ENCODE assay signal across 8 mouse cellular contexts in the genomic region with DNA sequence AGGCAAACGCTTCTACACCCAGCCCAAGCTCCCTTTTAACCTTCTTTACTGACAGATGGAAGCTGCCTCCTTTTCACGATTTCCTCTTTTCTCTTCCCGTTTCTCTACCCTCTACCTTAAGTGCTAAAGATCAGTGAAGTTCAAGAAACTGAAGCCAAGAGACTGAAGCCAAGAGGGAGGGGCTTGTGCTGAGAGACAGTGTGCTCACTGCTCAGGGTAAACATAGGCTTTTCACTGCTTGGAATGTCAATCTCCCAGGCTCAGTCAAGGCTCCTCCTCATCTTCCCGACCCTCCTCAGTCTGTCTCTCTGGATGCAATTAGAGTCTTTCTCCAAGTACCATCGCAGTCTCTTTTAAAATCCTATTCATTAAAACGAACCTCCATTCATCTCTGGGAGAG. TPM values are rescaled to one million over a fixed set of nuclear protein-coding genes. Genes with fewer than 3 reads are reported as not detected.
A peak's percentile ranks its signal among the peaks of the same experiment; 100 is the strongest.
DNase-seq lines count a peak whose midpoint lies in the region; ATAC-seq and TF ChIP-seq lines count a peak whose summit lies in the region.

No protein-coding gene starts in this region.

- no peak overlapping the region for H3K9ac ChIP-seq in lung, postnatal 0 days (replicated peaks; ENCODE audit: low read depth)
- H3K9ac ChIP-seq in forebrain, postnatal 0 days, result no peak overlapping the region
- H3K9ac ChIP-seq in liver, embryonic 15.5 days, result no peak overlapping the region
- no peak overlapping the region for H3K9ac ChIP-seq in stomach, postnatal 0 days (ENCODE audit: low read length)

- no peak overlapping the region for H3K4me3 ChIP-seq in lung, postnatal 0 days (ENCODE audit: low read depth, low read length)
- no peak overlapping the region for H3K4me3 ChIP-seq in forebrain, postnatal 0 days (ENCODE audit: low read depth, low read length)
- no peak overlapping the region for H3K4me3 ChIP-seq in liver, embryonic 15.5 days (replicated peaks)
- no peak overlapping the region for H3K4me3 ChIP-seq in stomach, postnatal 0 days (ENCODE audit: low read depth, low read length)

- H3K27me3 ChIP-seq in lung, postnatal 0 days (replicated peaks; ENCODE audit: insufficient read depth, low read length), result no peaks in the 10 kb centered on the region
- H3K27me3 ChIP-seq in forebrain, postnatal 0 days (ENCODE audit: insufficient read depth, low read length), result no peaks in the 10 kb centered on the region
- no peaks in the 10 kb centered on the region for H3K27me3 ChIP-seq in liver, embryonic 15.5 days
- no peaks in the 10 kb centered on the region for H3K27me3 ChIP-seq in stomach, postnatal 0 days (ENCODE audit: control insufficient read depth, insufficient read depth, low read length)

- no peaks in the 10 kb centered on the region for H3K9me3 ChIP-seq in lung, postnatal 0 days (ENCODE audit: low read length)
- no peaks in the 10 kb centered on the region for H3K9me3 ChIP-seq in forebrain, postnatal 0 days (ENCODE audit: low read length)
- no peaks in the 10 kb centered on the region for H3K9me3 ChIP-seq in liver, embryonic 15.5 days (replicated peaks)
- H3K9me3 ChIP-seq in stomach, postnatal 0 days (ENCODE audit: control insufficient read depth, low read length), result no peaks in the 10 kb centered on the region

- H3K4me2 ChIP-seq in lung, postnatal 0 days (replicated peaks; ENCODE audit: low read depth, low read length), result peak overlapping the region; percentile 38
- H3K4me2 ChIP-seq in forebrain, postnatal 0 days (ENCODE audit: low read depth), result peak overlapping the region; percentile 30; the same call in 1 of the 2 replicates
- peak overlapping the region; percentile 40 for H3K4me2 ChIP-seq in liver, embryonic 15.5 days
- peak overlapping the region; percentile 35 for H3K4me2 ChIP-seq in stomach, postnatal 0 days (replicated peaks; ENCODE audit: low read depth)

- H3K36me3 ChIP-seq in lung, postnatal 0 days (ENCODE audit: insufficient read depth, low read length), result no peaks in the 10 kb centered on the region
- no peaks in the 10 kb centered on the region for H3K36me3 ChIP-seq in forebrain, postnatal 0 days (ENCODE audit: insufficient read depth)
- H3K36me3 ChIP-seq in liver, embryonic 15.5 days (replicated peaks), result no peaks in the 10 kb centered on the region
- H3K36me3 ChIP-seq in stomach, postnatal 0 days (ENCODE audit: control insufficient read depth, insufficient read depth, low read length), result no peaks in the 10 kb centered on the region

- TF ChIP-seq CTCF in lung, postnatal 0 days (IDR thresholded peaks at IDR 0.05), result no peak
- no peak for TF ChIP-seq CTCF in forebrain, postnatal 0 days (IDR thresholded peaks at IDR 0.05; ENCODE audit: low read depth)
- no peak for TF ChIP-seq CTCF in stomach, postnatal 0 days (IDR thresholded peaks at IDR 0.05; ENCODE audit: low read depth)

- peak; percentile 33; the same call in 1 of the 2 replicates for ATAC-seq in lung, postnatal 0 days
- no peak for ATAC-seq in forebrain, postnatal 0 days
- no peak for ATAC-seq in liver, embryonic 15.5 days (ENCODE audit: insufficient read depth)
- no peak for ATAC-seq in stomach, postnatal 0 days (ENCODE audit: low FRiP score, low TSS enrichment)
- ATAC-seq in erythroid progenitor cell, adult 5-6 weeks (replicated peaks; ENCODE audit: low FRiP score, poor library complexity, severe bottlenecking), result no peak

- H3K4me1 ChIP-seq in lung, postnatal 0 days (ENCODE audit: insufficient read depth, low read depth, low read length), result no peaks in the 10 kb centered on the region
- H3K4me1 ChIP-seq in forebrain, postnatal 0 days (ENCODE audit: insufficient read depth), result no peaks in the 10 kb centered on the region
- H3K4me1 ChIP-seq in liver, embryonic 15.5 days (replicated peaks), result 0 out of 2 replicates have a peak, but pooled peaks cover 2% of the 10 kb centered on the region
- H3K4me1 ChIP-seq in stomach, postnatal 0 days (replicated peaks; ENCODE audit: control insufficient read depth, insufficient read depth), result no peaks in the 10 kb centered on the region

- TF ChIP-seq EP300 in lung, postnatal 0 days (IDR thresholded peaks at IDR 0.05), result no peak
- TF ChIP-seq EP300 in stomach, postnatal 0 days (optimal IDR thresholded peaks at IDR 0.05), result no peak

- H3K27ac ChIP-seq in lung, postnatal 0 days (ENCODE audit: low read length), result no peak overlapping the region
- H3K27ac ChIP-seq in forebrain, postnatal 0 days (ENCODE audit: low read depth, low read length), result no peak overlapping the region
- H3K27ac ChIP-seq in liver, embryonic 15.5 days (replicated peaks), result no peak overlapping the region
- H3K27ac ChIP-seq in stomach, postnatal 0 days (replicated peaks), result no peak overlapping the region

- peak; percentile 24 for DNase-seq in lung, postnatal 0 days (ENCODE audit: low spot score)
- no peak for DNase-seq in lung, postnatal 25 days (ENCODE audit: low spot score)
- DNase-seq in forebrain, postnatal 0 days, result no peak
- DNase-seq in stomach, postnatal 0 days (ENCODE audit: low spot score), result no peak
- DNase-seq in layer of hippocampus, adult 18-20 months (ENCODE audit: low spot score in 2 of 2), result no peak
- no peak for DNase-seq in B cell, adult 2 months

- 2% methylated on average over 6 of the region's 6 CpGs for WGBS in lung, postnatal 0 days
- WGBS in forebrain, postnatal 0 days, result 2% methylated on average over 6 of the region's 6 CpGs
- WGBS in liver, embryonic 15.5 days (ENCODE audit: insufficient replicate concordance), result 2% methylated on average over 6 of the region's 6 CpGs
- 5% methylated on average over 6 of the region's 6 CpGs for WGBS in stomach, postnatal 0 days

RNA-seq across cellular contexts. Expression of a gene that starts 55.6 kb away (rescaled TPM):
- 9.0 and 10.2 TPM in 2 replicates for polyA plus RNA-seq in lung, postnatal 0 days (2015; fragmentation: Nextera tagmentation; extraction: Ambion mirVana)
- 2.2 and 6.0 TPM in 2 replicates for total RNA-seq in forebrain, postnatal 0 days (2014; rRNA removed)
- 3.6 and 6.1 TPM in 2 replicates for polyA plus RNA-seq in forebrain, postnatal 0 days (2015; fragmentation: Nextera tagmentation; extraction: Ambion mirVana)
- 1.1 and 1.4 TPM in 2 replicates for polyA plus RNA-seq in liver, embryonic 15.5 days (2015; fragmentation: Nextera tagmentation; extraction: Ambion mirVana)
- polyA plus RNA-seq in stomach, postnatal 0 days (2015; fragmentation: Nextera tagmentation; extraction: Ambion mirVana), result 0.79 and 0.94 TPM in 2 replicates
- 1 to 10 TPM in 1 of 2 experiments, under 1 TPM in 1; 0.62 to 1.2 TPM for total RNA-seq in layer of hippocampus, adult 18-20 months (2021)
- total RNA-seq in erythroid progenitor cell, adult 5-6 weeks (2015; ENCODE audit: low replicate concordance), result not detected in 2 replicates
- not detected in 2 replicates for total RNA-seq in erythroid progenitor cell, adult 5-6 weeks (2017; ENCODE audit: low replicate concordance)
